Mouse (Mus musculus): Measurements from ENCODE around the gene Hapln4. TPM values are rescaled to one million over a fixed set of nuclear protein-coding genes. Genes with fewer than 3 reads are reported as not detected.
"Not testable (repeated sequence)": the region's sequence is repeated elsewhere in the genome, so short reads cannot be mapped to it uniquely, and the experiment has no call there.

The Hapln4 gene
- 0.43 and 0.56 TPM in 2 replicates for polyA plus RNA-seq (2015; fragmentation: Nextera tagmentation; extraction: Ambion mirVana)

DNA sequence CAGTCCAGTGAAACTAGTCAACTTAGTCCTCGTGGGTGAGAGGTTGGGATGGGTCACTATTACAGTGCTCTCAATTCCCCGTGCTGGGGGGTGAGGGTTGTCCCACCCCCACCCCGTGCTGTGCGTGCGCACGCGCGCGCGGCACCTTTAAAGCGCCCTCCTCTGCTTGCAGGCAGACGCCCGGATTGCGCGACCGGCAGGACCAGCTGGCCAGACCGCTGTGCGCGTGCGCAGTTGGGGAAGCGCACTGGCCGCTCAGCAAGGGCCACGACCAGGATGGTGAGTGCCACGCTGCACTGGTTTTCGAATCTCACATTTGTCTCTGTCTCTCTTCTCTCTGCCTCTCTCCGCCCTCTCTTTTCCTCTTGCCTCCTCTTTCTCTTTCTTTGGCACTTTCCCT lies at the start of gene Hapln4:
TSS of gene Hapln4 (plus strand) at position 173 of the 400 bp plus-strand sequence.
- under 1% methylated on average over 26 of the region's 26 CpGs for WGBS

DNA sequence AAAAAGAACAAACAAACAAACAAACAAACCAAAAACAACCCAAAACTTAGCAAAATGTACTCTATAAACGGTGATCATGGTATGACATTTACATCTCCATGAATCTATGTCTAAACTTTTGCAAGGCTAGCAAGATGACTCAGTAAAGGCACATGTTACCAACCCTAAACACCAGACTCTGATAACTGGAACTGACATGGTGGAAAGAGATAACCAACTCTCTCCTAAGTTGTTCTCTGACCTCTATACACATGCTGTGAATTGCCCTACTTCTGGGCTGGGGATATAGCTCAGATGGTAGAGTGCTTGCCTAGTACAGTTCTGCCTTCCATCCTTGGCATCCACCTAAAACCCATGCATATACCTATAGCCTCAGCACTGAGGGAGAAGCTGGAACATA lies 45.3 kb upstream of the Hapln4 start:
- Histone ChIP-seq H3K36me3 (peaks cover 9% of the 10 kb centered on the region; the same call in 1 of the 2 replicates), H3K9ac (no peak overlapping the region), H3K4me3 (replicated peaks) (no peak overlapping the region), H3K27me3 (no peaks in the 10 kb centered on the region), H3K27ac (replicated peaks) (no peak overlapping the region), H3K4me2 (replicated peaks) (no peak overlapping the region), H3K4me1 (peaks cover 20% of the 10 kb centered on the region), H3K9me3 (replicated peaks) (no peaks in the 10 kb centered on the region)
- WGBS: 90% methylated on average over 1 of the region's 1 CpGs
- ATAC-seq (ENCODE audit: insufficient number of reproducible peaks, low FRiP score, low TSS enrichment, low read depth): no peak

More for the DNA sequence above, at the start of gene Hapln4:
- peak within 1 kb of the TSS; percentile 40 for H3K4me3 ChIP-seq (replicated peaks)
- H3K9ac ChIP-seq: peak within 1 kb of the TSS; percentile 6; the same call in 1 of the 2 replicates
- peak within 1 kb of the TSS; percentile 66 for H3K4me2 ChIP-seq (replicated peaks)
- H3K9me3 ChIP-seq (replicated peaks): no peaks in the 10 kb centered on the region
- H3K4me1 ChIP-seq: peaks cover 29% of the 10 kb centered on the region
- no peak for ATAC-seq (ENCODE audit: insufficient number of reproducible peaks, low FRiP score, low TSS enrichment, low read depth)
- no peak within 1 kb of the TSS for H3K27ac ChIP-seq (replicated peaks)
- H3K36me3 ChIP-seq: no peaks in the 10 kb centered on the region
- H3K27me3 ChIP-seq: peaks cover 68% of the 10 kb centered on the region

DNA sequence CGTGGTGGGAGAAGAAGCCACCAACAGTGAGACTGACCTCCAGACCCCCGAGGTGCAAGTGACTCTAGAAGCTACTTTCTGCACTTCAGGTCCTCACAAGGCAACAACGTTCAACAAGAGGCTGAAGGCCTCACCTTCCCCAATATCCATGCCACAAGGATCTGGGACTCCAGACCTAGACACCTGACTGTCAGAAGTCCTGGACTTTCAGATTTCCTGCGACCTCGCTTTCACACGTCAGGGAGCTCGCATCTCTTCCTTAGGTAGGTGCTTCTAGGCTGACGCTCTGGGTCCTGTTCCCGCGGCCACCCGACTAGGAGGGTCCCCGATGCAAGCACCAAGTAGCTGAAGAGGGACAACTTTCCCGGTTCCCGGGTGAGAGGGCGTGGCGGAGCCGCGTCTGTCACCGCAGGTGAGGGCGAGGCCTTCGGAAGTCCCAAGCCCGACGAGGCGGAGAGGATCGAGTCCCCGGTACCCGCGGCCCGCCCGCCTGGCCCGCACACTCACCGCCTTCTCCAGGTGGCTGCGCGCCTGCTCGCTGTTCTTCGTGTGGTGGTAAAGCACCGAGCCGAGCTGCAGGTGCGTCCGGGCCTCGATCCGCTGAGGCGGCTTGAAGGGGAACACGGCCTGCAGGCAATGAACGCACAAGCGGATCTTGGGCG lies 41.2 kb upstream of the Hapln4 start:
- Histone ChIP-seq H3K4me3 (replicated peaks) (peak overlapping the region; percentile 97), H3K27ac (replicated peaks) (peak overlapping the region; percentile 89), H3K9ac (peak overlapping the region; percentile 88), H3K9me3 (replicated peaks) (no peaks in the 10 kb centered on the region), H3K36me3 (0 out of 2 replicates have a peak, but pooled peaks cover 7% of the 10 kb centered on the region), H3K4me2 (replicated peaks) (peak overlapping the region; percentile 77), H3K4me1 (peaks cover 40% of the 10 kb centered on the region), H3K27me3 (no peaks in the 10 kb centered on the region)
- 1% methylated on average over 47 of the region's 47 CpGs for WGBS
- peak; percentile 25; the same call in 1 of the 2 replicates for ATAC-seq (ENCODE audit: insufficient number of reproducible peaks, low FRiP score, low TSS enrichment, low read depth)

DNA sequence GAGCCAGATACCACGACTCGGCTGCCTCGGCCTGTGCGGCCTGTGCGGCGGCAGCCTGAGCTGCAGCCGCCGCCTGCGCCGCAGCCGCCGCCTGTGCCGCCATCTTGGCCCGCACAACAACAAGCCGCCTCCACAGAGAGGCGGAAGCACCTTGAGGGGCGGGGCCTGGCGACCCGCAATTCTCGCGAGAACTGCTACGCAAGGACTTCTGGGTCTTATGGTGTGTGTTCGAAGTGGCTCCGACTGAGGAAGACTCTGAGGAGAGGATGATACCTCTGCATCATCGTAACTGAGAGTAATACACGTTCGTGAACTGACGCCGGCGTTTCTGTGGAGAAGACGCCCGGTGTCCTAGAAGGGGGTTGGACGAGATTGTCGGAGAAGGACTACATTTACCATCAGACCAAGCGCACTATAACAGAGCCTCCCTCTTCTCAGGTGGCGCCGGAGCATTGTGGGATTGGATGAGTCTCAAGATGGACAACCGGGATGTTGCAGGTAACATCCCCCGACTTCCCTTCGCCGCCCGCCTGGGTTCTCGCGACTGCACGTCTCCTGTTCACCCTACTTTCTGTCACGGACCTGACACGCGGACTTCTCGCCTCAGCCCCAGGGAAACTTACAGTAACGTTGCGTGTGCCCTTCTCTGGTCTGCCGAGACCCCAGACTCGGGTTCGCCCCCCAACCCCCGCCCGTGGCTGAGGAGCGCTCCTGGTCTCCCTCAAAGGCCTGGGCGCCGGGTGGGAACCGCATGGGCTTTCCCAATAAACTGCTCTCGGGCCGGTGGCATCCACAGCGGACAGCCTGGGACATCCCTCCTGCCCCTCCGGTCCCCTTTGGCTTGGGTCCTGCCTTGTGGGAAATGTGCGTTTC lies 40.4 kb upstream of the Hapln4 start, which contains the start of the genes Mau2 and Sugp1:
TSS of gene Mau2 (minus strand) at position 152 of the 873 bp plus-strand sequence.
TSS of gene Sugp1 (plus strand) at position 231 of the 873 bp plus-strand sequence.
- H3K4me3 ChIP-seq (replicated peaks): peak within 1 kb of the TSS; percentile 97
- H3K27me3 ChIP-seq: no peaks in the 10 kb centered on the region
- peak within 1 kb of the TSS; percentile 88 for H3K9ac ChIP-seq
- no peaks in the 10 kb centered on the region for H3K9me3 ChIP-seq (replicated peaks)
- H3K36me3 ChIP-seq: 0 out of 2 replicates have a peak, but pooled peaks cover 7% of the 10 kb centered on the region
- H3K4me1 ChIP-seq: peaks cover 41% of the 10 kb centered on the region
- peak; percentile 95 for ATAC-seq (ENCODE audit: insufficient number of reproducible peaks, low FRiP score, low TSS enrichment, low read depth)
- H3K4me2 ChIP-seq (replicated peaks): peak within 1 kb of the TSS; percentile 94
- under 1% methylated on average over 65 of the region's 65 CpGs for WGBS
- H3K27ac ChIP-seq (replicated peaks): peak within 1 kb of the TSS; percentile 89

DNA sequence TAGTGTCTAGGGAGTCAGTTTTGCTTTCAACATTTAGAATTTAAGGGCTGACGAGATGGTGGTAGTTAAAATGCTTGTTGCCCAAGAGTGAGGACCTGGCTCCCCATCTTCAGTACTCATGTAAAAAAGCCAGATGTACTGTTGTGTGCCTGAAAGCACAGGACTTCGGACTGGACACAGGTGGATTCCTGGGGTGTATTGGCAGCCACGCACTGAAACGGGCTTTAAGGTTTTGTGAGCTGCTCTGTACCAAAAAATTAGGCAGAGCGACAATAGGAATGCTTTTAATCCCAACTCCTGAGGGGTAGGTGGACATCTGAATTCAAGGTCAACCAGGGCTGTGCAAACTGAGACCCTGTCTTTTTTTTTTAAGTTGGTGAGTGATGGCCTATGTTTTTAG lies 39.3 kb upstream of the Hapln4 start:
- WGBS: 83% methylated on average over 5 of the region's 5 CpGs
- Histone ChIP-seq H3K27ac (replicated peaks) (no peak overlapping the region), H3K9me3 (replicated peaks) (no peaks in the 10 kb centered on the region), H3K27me3 (no peaks in the 10 kb centered on the region), H3K36me3 (peaks cover 6% of the 10 kb centered on the region), H3K4me2 (replicated peaks) (peak overlapping the region; percentile 94), H3K4me1 (peaks cover 47% of the 10 kb centered on the region), H3K9ac (no peak overlapping the region), H3K4me3 (replicated peaks) (peak overlapping the region; percentile 97)
- no peak for ATAC-seq (ENCODE audit: insufficient number of reproducible peaks, low FRiP score, low TSS enrichment, low read depth)

DNA sequence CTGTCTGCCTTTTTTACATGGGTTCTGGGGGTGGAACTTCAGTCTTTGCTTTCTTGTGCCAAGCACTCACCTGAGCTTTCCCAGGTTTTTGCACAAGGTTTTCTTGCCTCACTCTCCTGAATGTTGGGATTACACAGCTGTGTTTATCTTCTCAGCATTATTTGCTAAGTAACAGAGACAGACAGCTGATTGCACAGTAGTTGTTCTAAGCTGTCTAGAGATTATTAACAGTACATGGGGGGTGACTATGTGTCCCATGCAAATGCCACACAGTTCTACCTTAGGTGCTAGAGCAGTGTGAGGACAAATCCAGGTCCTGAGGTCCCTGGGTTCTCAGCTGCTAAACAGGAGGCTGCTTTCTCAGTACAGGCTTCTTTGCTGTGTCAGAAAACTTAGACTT lies 33.6 kb upstream of the Hapln4 start:
- peaks cover 46% of the 10 kb centered on the region for H3K36me3 ChIP-seq

DNA sequence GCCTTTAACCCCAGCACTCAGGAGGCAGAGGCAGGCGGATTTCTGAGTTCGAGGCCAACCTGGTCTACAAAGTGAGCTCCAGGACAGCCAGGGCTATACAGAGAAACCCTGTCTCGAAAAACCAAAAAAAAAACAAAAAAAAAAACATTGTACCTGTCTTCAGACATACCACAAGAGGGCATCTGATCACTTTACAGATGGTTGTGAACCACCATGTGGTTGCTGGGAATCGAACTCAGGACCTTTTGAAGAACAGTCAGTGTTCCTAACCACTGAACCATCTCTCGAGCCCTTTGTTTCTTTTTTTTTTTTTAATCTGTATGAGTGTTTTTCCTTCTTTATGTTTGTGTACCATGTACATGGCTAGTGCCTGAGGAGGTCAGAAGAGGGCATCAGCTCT lies 32.8 kb upstream of the Hapln4 start:
- ATAC-seq (ENCODE audit: insufficient number of reproducible peaks, low FRiP score, low TSS enrichment, low read depth); H3K4me2 ChIP-seq (replicated peaks): not testable (repeated sequence)
- WGBS: 91% methylated on average over 5 of the region's 5 CpGs

More for the DNA sequence above, 33.6 kb upstream of the Hapln4 start:
- Histone ChIP-seq H3K27ac (replicated peaks) (no peak overlapping the region), H3K4me2 (replicated peaks) (no peak overlapping the region), H3K4me3 (replicated peaks) (no peak overlapping the region), H3K9me3 (replicated peaks) (no peaks in the 10 kb centered on the region), H3K9ac (no peak overlapping the region), H3K27me3 (no peaks in the 10 kb centered on the region), H3K4me1 (peaks cover 11% of the 10 kb centered on the region; the same call in 1 of the 2 replicates)
- no peak for ATAC-seq (ENCODE audit: insufficient number of reproducible peaks, low FRiP score, low TSS enrichment, low read depth)

DNA sequence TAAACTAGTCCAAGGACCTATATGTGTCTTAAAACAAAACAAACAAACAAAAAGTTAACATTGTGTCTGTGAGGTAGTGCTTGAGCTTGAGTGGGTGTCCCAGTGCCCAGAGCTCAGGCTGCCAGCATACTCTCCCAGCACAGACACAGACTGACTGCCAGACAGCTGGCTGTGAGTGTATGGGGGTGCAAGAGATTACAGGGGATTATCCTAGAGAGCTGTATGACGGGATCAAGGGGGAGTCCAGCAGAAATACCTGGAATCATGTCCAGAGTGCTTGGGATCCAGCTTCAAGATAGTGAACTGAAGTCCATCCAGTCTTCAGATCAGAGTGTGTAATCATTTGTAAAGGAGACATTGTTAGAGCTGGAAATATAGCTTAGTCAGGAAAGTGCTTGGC lies 25.5 kb upstream of the Hapln4 start:
- 60% methylated on average over 1 of the region's 1 CpGs for WGBS
- peaks cover 83% of the 10 kb centered on the region for H3K36me3 ChIP-seq
- ATAC-seq (ENCODE audit: insufficient number of reproducible peaks, low FRiP score, low TSS enrichment, low read depth): no peak

More for the DNA sequence above, 32.8 kb upstream of the Hapln4 start:
- not testable (repeated sequence) for H3K27me3 ChIP-seq; H3K27ac ChIP-seq (replicated peaks); H3K9ac ChIP-seq; H3K9me3 ChIP-seq (replicated peaks); H3K4me3 ChIP-seq (replicated peaks)
- peaks cover 54% of the 10 kb centered on the region for H3K36me3 ChIP-seq
- peaks cover 11% of the 10 kb centered on the region; the same call in 1 of the 2 replicates for H3K4me1 ChIP-seq

DNA sequence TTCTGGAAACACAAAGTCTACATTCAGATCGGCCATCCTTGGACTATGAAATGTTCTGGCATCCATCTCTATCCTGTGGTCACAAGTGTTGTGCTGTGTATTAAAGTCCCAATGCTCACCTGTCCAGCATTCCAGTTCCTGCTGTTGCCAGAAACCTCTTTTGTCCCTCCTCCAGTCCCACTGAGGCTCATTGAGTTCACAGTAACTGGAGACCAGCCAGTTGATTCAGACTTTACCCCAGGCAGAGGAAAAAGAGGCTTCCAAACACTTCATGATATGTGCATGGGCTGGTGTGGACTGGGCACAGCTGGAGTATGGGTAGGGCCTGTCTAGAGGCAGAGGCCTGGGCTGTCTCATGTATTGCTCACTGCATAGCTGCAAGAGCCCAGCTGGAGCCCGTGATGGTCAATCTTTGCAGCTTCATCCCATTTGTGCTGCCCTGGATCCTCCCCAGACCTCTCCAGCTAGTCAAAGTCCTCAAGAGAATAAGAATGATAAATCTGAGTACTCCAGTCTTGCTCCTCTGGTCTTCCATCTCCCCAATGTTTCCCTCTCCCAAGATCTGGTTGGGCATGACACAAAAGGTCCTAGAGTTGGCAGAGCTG lies 11.3 kb upstream of the Hapln4 start:
- Histone ChIP-seq H3K27me3 (no peaks in the 10 kb centered on the region), H3K4me2 (replicated peaks) (no peak overlapping the region; the same call in 1 of the 2 replicates), H3K36me3 (peaks cover 50% of the 10 kb centered on the region), H3K9me3 (replicated peaks) (no peaks in the 10 kb centered on the region), H3K4me3 (replicated peaks) (no peak overlapping the region), H3K27ac (replicated peaks) (no peak overlapping the region), H3K9ac (no peak overlapping the region), H3K4me1 (peaks cover 5% of the 10 kb centered on the region; the same call in 1 of the 2 replicates)
- no peak for ATAC-seq (ENCODE audit: insufficient number of reproducible peaks, low FRiP score, low TSS enrichment, low read depth)
- WGBS: 89% methylated on average over 2 of the region's 2 CpGs

More for the DNA sequence above, 25.5 kb upstream of the Hapln4 start:
- Histone ChIP-seq H3K4me1 (no peaks in the 10 kb centered on the region), H3K9ac (no peak overlapping the region), H3K27ac (replicated peaks) (no peak overlapping the region), H3K27me3 (no peaks in the 10 kb centered on the region), H3K4me2 (replicated peaks) (no peak overlapping the region), H3K4me3 (replicated peaks) (no peak overlapping the region), H3K9me3 (replicated peaks) (no peaks in the 10 kb centered on the region)

DNA sequence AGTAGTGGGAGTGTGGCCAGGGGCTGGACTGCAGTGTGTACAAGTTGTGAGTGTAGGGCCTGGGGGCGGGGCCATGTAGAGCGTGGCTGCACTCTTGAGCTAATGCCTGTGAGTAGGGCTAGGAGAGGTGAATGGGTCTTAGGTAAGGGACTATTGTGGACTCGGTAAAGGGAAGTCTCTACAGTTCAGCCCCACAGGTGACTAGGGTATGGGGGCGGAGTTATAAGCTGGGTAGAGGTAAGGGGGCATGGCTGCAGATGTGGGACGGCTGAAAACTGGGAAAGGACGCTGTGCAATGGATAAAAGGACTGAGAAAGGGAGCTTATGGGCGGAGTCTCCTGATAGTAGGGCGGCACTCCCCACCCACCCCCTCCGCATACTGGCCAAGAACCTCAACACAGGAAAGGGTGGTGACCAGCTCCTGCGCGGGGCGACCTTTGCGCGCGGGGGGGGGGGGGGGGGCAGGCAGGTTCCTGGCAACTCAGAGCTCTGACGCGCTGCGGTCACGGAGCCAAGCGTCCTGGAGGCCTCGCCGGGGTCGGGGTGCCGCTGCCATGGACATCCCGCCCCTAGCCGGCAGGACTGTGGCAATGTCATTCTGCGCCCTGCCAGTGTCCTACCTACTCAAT lies 10.7 kb upstream of the Hapln4 start, which contains the start of gene Tm6sf2:
TSS of gene Tm6sf2 (plus strand) at position 484 of the 629 bp plus-strand sequence.
- Histone ChIP-seq H3K4me3 (replicated peaks) (peak within 1 kb of the TSS; percentile 6; the same call in 1 of the 2 replicates), H3K9ac (no peak within 1 kb of the TSS), H3K36me3 (peaks cover 44% of the 10 kb centered on the region), H3K27me3 (no peaks in the 10 kb centered on the region), H3K9me3 (replicated peaks) (no peaks in the 10 kb centered on the region), H3K27ac (replicated peaks) (no peak within 1 kb of the TSS), H3K4me1 (peaks cover 5% of the 10 kb centered on the region; the same call in 1 of the 2 replicates), H3K4me2 (replicated peaks) (peak within 1 kb of the TSS; percentile 40)
- ATAC-seq (ENCODE audit: insufficient number of reproducible peaks, low FRiP score, low TSS enrichment, low read depth): peak; percentile 45
- WGBS: 17% methylated on average over 21 of the region's 27 CpGs
